Mouse (Mus musculus): ENCODE data around the gene Sct.

GRCm38 (mm10) chr7:141288042-141288441 lies 9.1 kb upstream of the Sct start:
- TF ChIP-seq CTCF (IDR thresholded peaks at IDR 0.05) (no peak), EP300 (IDR thresholded peaks at IDR 0.05) (no peak)
